Comparison of ENCODE assay signal across 25 mouse cellular contexts in the genomic region with DNA sequence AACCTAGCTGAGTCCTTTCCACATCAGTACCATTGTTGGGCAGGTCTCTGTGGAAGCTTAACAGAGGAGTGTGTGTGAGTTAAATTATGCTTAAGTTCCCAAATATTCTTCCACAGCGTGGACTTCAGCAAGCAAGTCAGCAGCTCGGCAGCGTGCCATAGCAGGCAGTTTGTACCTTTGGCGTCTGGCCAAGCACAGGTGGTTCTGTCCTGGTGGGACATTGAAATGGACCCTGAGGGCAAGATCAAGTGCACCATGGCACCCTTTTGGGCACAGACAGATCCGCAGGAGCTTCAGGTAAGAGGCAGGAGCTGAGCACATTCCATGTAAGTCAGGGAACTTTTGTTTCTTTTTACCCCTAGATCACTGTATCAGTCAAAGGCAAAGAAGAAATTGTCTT. TPM values are rescaled to one million over a fixed set of nuclear protein-coding genes. Genes with fewer than 3 reads are reported as not detected.
A peak's percentile ranks its signal among the peaks of the same experiment; 100 is the strongest.
DNase-seq lines count a peak whose midpoint lies in the region; ATAC-seq and TF ChIP-seq lines count a peak whose summit lies in the region.
"Had no signal": no experiment of that assay in that cellular context is flagged by ENCODE, and none has a peak within 500 bp of the region (broad histone marks: within the 10 kb centered on the region; RNA-seq: fewer than 3 reads in every experiment).

No protein-coding gene starts in this region.

- peaks cover 4% of the 10 kb centered on the region for H3K4me1 ChIP-seq in kidney, adult 2 months (ENCODE audit: control insufficient read depth, insufficient read depth, low read length)
- no peaks in the 10 kb centered on the region for H3K4me1 ChIP-seq in kidney, embryonic 14.5 days (ENCODE audit: control insufficient read depth, insufficient read depth, low read length)
- H3K4me1 ChIP-seq: limb, embryonic 10.5 days; liver, embryonic 13.5 days; midbrain, embryonic 13.5 days had no signal

- TF ChIP-seq CTCF in kidney, adult 2 months (conservative IDR thresholded peaks at IDR 0.05; ENCODE audit: insufficient read depth, insufficient read length, low read depth, low read length), result no peak

- no peak for TF ChIP-seq POLR2A in kidney, adult 2 months (IDR thresholded peaks at IDR 0.05; ENCODE audit: low read depth, low read length)

- DNase-seq in cerebellum, postnatal 14 days, result peak; percentile 43 to 56
- DNase-seq in cerebellum, adult 9-10 months, result no peak
- DNase-seq in kidney, adult 2 months, result peak; percentile 82
- peak; percentile 87 for DNase-seq in kidney, adult 9 months
- DNase-seq in kidney, postnatal 25 days, result peak; percentile 78 to 89
- DNase-seq in adrenal gland, adult (ENCODE audit: inconsistent age in 2 of 2, low spot score in 1 of 2), result no peak
- no peak for DNase-seq in heart, postnatal 36 days
- DNase-seq: adrenal gland, postnatal 25 days; forebrain, postnatal 0 days; gastrocnemius, postnatal 14 days; heart, postnatal 14 days; liver, embryonic 13.5 days; lung, adult 18-20 months; lung, postnatal 4 days; thymus, adult 2 months; thymus, postnatal 36 days had no signal

- no peak overlapping the region for H3K4me2 ChIP-seq in kidney, embryonic 14.5 days (replicated peaks; ENCODE audit: low read depth, low read length)
- H3K4me2 ChIP-seq: limb, embryonic 15.5 days; liver, embryonic 13.5 days; midbrain, embryonic 13.5 days had no signal

- intact Hi-C loops in heart, postnatal 36 days (cut with DNase I), result no loop called here

- H3K4me3 ChIP-seq in kidney, adult 2 months (ENCODE audit: insufficient read depth, low read depth, low read length), result no peak overlapping the region
- no peak overlapping the region for H3K4me3 ChIP-seq in kidney, embryonic 14.5 days (ENCODE audit: low read length)
- H3K4me3 ChIP-seq: erythroblast, embryonic 14.5 days; limb, embryonic 10.5 days; limb, embryonic 15.5 days; liver, embryonic 13.5 days; megakaryocyte, embryonic 14.5 days; midbrain, embryonic 13.5 days had no signal

- no peak overlapping the region for H3K27ac ChIP-seq in kidney, adult 2 months (ENCODE audit: insufficient read depth, low read depth, low read length)
- no peak overlapping the region for H3K27ac ChIP-seq in kidney, embryonic 14.5 days (ENCODE audit: low read depth, low read length)
- H3K27ac ChIP-seq: limb, embryonic 10.5 days; limb, embryonic 15.5 days; liver, embryonic 13.5 days; midbrain, embryonic 13.5 days had no signal

- no peaks in the 10 kb centered on the region; the same call in 1 of the 2 replicates for H3K36me3 ChIP-seq in kidney, adult 2 months (ENCODE audit: control insufficient read depth, insufficient read depth, low read length)
- peaks cover 47% of the 10 kb centered on the region for H3K36me3 ChIP-seq in kidney, embryonic 14.5 days (ENCODE audit: control insufficient read depth, insufficient read depth, low read length)

- H3K9me3 ChIP-seq in kidney, embryonic 14.5 days (ENCODE audit: control insufficient read depth, low read length), result no peaks in the 10 kb centered on the region
- H3K9me3 ChIP-seq: limb, embryonic 10.5 days; limb, embryonic 15.5 days; liver, embryonic 13.5 days; megakaryocyte, embryonic 14.5 days; midbrain, embryonic 13.5 days had no signal

- no peaks in the 10 kb centered on the region for H3K27me3 ChIP-seq in kidney, adult 2 months (replicated peaks; ENCODE audit: control insufficient read depth, insufficient read depth, low read length)
- H3K27me3 ChIP-seq in kidney, embryonic 14.5 days (ENCODE audit: control insufficient read depth, insufficient read depth, low read length), result no peaks in the 10 kb centered on the region
- H3K27me3 ChIP-seq: limb, embryonic 15.5 days; liver, embryonic 13.5 days; megakaryocyte, embryonic 14.5 days; midbrain, embryonic 13.5 days had no signal

- ATAC-seq in kidney, embryonic 14.5 days (ENCODE audit: low FRiP score, low TSS enrichment), result no peak
- ATAC-seq: CD4-positive, CD25-positive, alpha-beta regulatory T cell, adult 4 months; forebrain, postnatal 0 days; hindbrain, embryonic 16.5 days; lung, postnatal 0 days; midbrain, embryonic 13.5 days had no signal

- no peak overlapping the region for H3K9ac ChIP-seq in kidney, embryonic 14.5 days (ENCODE audit: low read depth, low read length)
- H3K9ac ChIP-seq: forebrain, postnatal 0 days; limb, embryonic 15.5 days; liver, embryonic 13.5 days; midbrain, embryonic 13.5 days had no signal

- WGBS in kidney, adult 2 months, result 52% methylated on average over 5 of the region's 5 CpGs
- 87% methylated on average over 5 of the region's 5 CpGs for WGBS in kidney, embryonic 14.5 days

RNA-seq across cellular contexts. Expression of gene Prmt7, which starts 26.4 kb away (rescaled TPM):
- polyA plus RNA-seq in kidney, adult 2 months (2012; rRNA removed), result 17.3 and 17.7 TPM in 2 replicates
- 39.9 and 59.1 TPM in 2 replicates for polyA plus RNA-seq in kidney, embryonic 14.5 days (2014; fragmentation: Nextera tagmentation; extraction: Ambion mirVana)
- 10 to 100 TPM; 24.5 to 26.8 TPM for total RNA-seq in heart, postnatal 36 days (2021)

RNA-seq across cellular contexts. Expression of gene Slc7a6os, which starts 26.4 kb away (rescaled TPM):
- polyA plus RNA-seq in kidney, adult 2 months (2012; rRNA removed), result 10.0 and 11.3 TPM in 2 replicates
- 40.8 and 44.7 TPM in 2 replicates for polyA plus RNA-seq in kidney, embryonic 14.5 days (2014; fragmentation: Nextera tagmentation; extraction: Ambion mirVana)
- 10 to 100 TPM in 1 of 2 experiments, 1 to 10 TPM in 1; 9.0 to 10.8 TPM for total RNA-seq in heart, postnatal 36 days (2021)

Comparison
In these comparisons a context has a peak if more than half of its experiments do, and no peak if none do; other contexts are left out.
1. DNase-seq: peak in cerebellum, postnatal 14 days (2 of 2), kidney, adult 2 months (single experiment), kidney, adult 9 months (single experiment) and kidney, postnatal 25 days (2 of 2); none in cerebellum, adult 9-10 months (single experiment), adrenal gland, adult (0 of 2) and heart, postnatal 36 days (0 of 2).